Mouse (Mus musculus): Measurements from ENCODE around the gene Adgrb2.

DNA sequence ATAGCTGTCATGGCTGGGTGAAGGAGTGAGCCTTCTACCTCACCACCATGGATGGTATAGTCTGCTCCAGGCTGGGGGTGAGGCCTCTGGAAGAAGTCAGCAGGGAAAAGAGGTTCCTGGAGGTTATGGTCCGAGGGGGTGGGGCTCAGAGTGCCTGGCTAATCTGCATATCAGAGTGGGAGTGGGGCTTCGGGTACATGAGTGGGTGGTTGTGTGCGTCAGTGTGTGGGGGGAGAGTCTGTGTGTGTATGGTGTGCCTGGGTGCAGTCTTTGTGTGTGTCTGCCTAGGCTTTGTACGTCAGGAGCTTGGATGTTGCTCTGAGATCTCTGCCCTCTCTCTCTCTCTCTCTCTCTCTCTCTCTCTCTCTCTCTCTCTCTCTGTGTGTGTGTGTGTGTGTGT lies 5.7 kb upstream of the Adgrb2 start:
- TF ChIP-seq CHD2 (IDR thresholded peaks at IDR 0.05; ENCODE audit: low read depth, low read length) (no peak), ZNF384 (IDR thresholded peaks at IDR 0.05; ENCODE audit: low read depth, low read length) (no peak)
